Mouse (Mus musculus) hindbrain, embryonic 11.5 days (tissue): ENCODE measurements around the gene Ehbp1. TPM values are rescaled to one million over a fixed set of nuclear protein-coding genes. Genes with fewer than 3 reads are reported as not detected.

ENCODE experiments used
- ATAC-seq: fragments of 200-750 bp; cut with Nextera tagmentation; 2 replicates; pipeline ENCODE4 v1.8.0; 2017; ENCODE audit warnings: mild to moderate bottlenecking, moderate TSS enrichment, moderate library complexity; ENCODE audit not compliant: low FRiP score
- DNase-seq: peaks from one replicate; pipeline ENCODE4 v3.0.0-alpha.2; 2015; ENCODE audit warnings: low spot score
- H3K27ac ChIP-seq: fragments of 300-500 bp; sonication (generic); 2 replicates; pipeline ENCODE4 v1.5.1; 2014; ENCODE audit warnings: mild to moderate bottlenecking, low read depth, low read length
- H3K27me3 ChIP-seq: fragments of 300-500 bp; sonication (generic); 2 replicates; pipeline ENCODE4 v1.6.1; 2014; ENCODE audit warnings: mild to moderate bottlenecking, low read length, moderate library complexity, mixed read lengths; ENCODE audit not compliant: control insufficient read depth, insufficient read depth
- H3K36me3 ChIP-seq: fragments of 300-500 bp; sonication (generic); 2 replicates; pipeline ENCODE4 v1.6.1; 2014; ENCODE audit warnings: mild to moderate bottlenecking, low read length, moderate library complexity, mixed read lengths; ENCODE audit not compliant: control insufficient read depth, insufficient read depth
- H3K4me1 ChIP-seq: fragments of 300-500 bp; sonication (generic); replicated peaks from 2 replicates; pipeline ENCODE4 v1.6.1; 2014; ENCODE audit warnings: low read length, mixed read lengths; ENCODE audit not compliant: control insufficient read depth, insufficient read depth
- H3K4me2 ChIP-seq: fragments of 300-500 bp; sonication (generic); replicated peaks from 2 replicates; pipeline ENCODE4 v1.6.1; 2014; ENCODE audit warnings: mild to moderate bottlenecking, low read depth, low read length
- H3K4me3 ChIP-seq: fragments of 300-500 bp; sonication (generic); 2 replicates; pipeline ENCODE4 v1.5.1; 2014; ENCODE audit warnings: low read depth, low read length
- H3K9ac ChIP-seq: fragments of 300-500 bp; sonication (generic); 2 replicates; pipeline ENCODE4 v1.6.1; 2014; ENCODE audit warnings: low read depth, low read length
- H3K9me3 ChIP-seq: fragments of 300-500 bp; sonication (generic); 2 replicates; pipeline ENCODE4 v1.6.1; 2016; ENCODE audit warnings: low read length; ENCODE audit not compliant: control insufficient read depth
- WGBS: fragments of 180-500 bp; shearing (Covaris S2); extraction: QIAGEN DNeasy Blood & Tissue Kit; methylation state at CpG from one replicate; pipeline ENCODE4 v1.1.7; 2014; 5-methylcytosine and 5-hydroxymethylcytosine counted together
- polyA plus RNA-seq: library from polyadenylated mRNA; unstranded; fragments of >200 nt; fragmentation: Nextera tagmentation; extraction: Ambion mirVana; gene quantifications from 2 replicates; pipeline ENCODE4 v1.2.1, GENCODE M21; 2014

The Ehbp1 gene
- polyA plus RNA-seq, 1 experiment from 2014 or later = 24.8 TPM

- ATAC-seq (no peak), DNase-seq (no peak)
- no peak overlapping the region for H3K4me3 ChIP-seq
- no peak overlapping the region for H3K27ac ChIP-seq
- no peak overlapping the region for H3K4me2 ChIP-seq
- H3K9me3 ChIP-seq = no peaks in the 10 kb centered on the region
- H3K4me1 ChIP-seq = no peaks in the 10 kb centered on the region
- H3K36me3 ChIP-seq = no peaks in the 10 kb centered on the region
- H3K9ac ChIP-seq = no peak overlapping the region
- 73% methylated on average over 1 of the region's 1 CpGs for WGBS
- peaks cover 17% of the 10 kb centered on the region for H3K27me3 ChIP-seq
These were observed 357.0 kb downstream of the Ehbp1 start for GRCm38 (mm10) chr11:21985118-21985517.

- Histone ChIP-seq H3K9ac (no peak overlapping the region), H3K9me3 (no peaks in the 10 kb centered on the region), H3K4me3 (no peak overlapping the region), H3K36me3 (no peaks in the 10 kb centered on the region), H3K4me1 (no peaks in the 10 kb centered on the region), H3K27me3 (no peaks in the 10 kb centered on the region), H3K27ac (no peak overlapping the region), H3K4me2 (no peak overlapping the region)
- 78% methylated on average over 5 of the region's 5 CpGs for WGBS
- no peak for DNase-seq
- no peak for ATAC-seq
These were observed 368.0 kb downstream of the Ehbp1 start for GRCm38 (mm10) chr11:21974005-21974531.

- H3K27ac ChIP-seq = no peak overlapping the region
- WGBS = 89% methylated on average over 3 of the region's 3 CpGs
- H3K4me3 ChIP-seq = no peak overlapping the region
- H3K9ac ChIP-seq = no peak overlapping the region
- H3K9me3 ChIP-seq = no peaks in the 10 kb centered on the region
- DNase-seq = no peak
- H3K36me3 ChIP-seq = no peaks in the 10 kb centered on the region
- H3K4me2 ChIP-seq = no peak overlapping the region
- no peaks in the 10 kb centered on the region for H3K27me3 ChIP-seq
- H3K4me1 ChIP-seq = no peaks in the 10 kb centered on the region
- ATAC-seq = no peak
These were observed 368.5 kb downstream of the Ehbp1 start for GRCm38 (mm10) chr11:21973597-21973996.

- no peak overlapping the region for H3K4me3 ChIP-seq
- no peak overlapping the region for H3K4me2 ChIP-seq
- H3K4me1 ChIP-seq = no peaks in the 10 kb centered on the region
- H3K9me3 ChIP-seq = no peaks in the 10 kb centered on the region
- H3K27ac ChIP-seq = no peak overlapping the region
- no peak overlapping the region for H3K9ac ChIP-seq
- WGBS = 94% methylated on average over 3 of the region's 3 CpGs
- no peak for DNase-seq
- no peaks in the 10 kb centered on the region for H3K36me3 ChIP-seq
- no peaks in the 10 kb centered on the region for H3K27me3 ChIP-seq
- ATAC-seq = no peak
These were observed 373.2 kb downstream of the Ehbp1 start for GRCm38 (mm10) chr11:21968922-21969321.

Other genes starting within 250 kb of the Ehbp1 start
- gene Tmem17, start 169.8 kb upstream of the Ehbp1 start, polyA plus RNA-seq = 13.4 and 16.4 TPM in 2 replicates